Mouse (Mus musculus): ENCODE data around the gene Gbp5.
"Not testable (repeated sequence)": the region's sequence is repeated elsewhere in the genome, so short reads cannot be mapped to it uniquely, and the experiment has no call there.

Gene Gbp5

DNA sequence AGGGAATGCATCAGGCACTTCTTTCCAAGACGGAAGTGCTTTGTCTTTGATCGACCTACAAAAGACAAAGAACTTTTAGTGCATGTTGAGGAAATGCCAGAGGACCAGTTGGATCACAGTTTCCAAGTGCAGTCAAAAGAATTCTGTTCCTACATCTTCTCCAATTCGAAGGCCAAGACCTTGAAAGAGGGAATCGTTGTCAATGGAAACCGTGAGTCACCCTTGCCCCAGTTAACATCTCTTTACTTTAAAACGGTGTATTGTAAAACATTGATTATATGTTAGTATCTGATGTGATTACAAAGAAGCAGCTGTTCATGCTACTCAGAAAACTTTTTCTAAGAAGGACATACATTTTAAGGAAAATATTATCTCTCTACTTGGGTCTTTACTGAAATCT, 47.6 kb downstream of the Gbp5 start:
- in situ Hi-C loops (cut with MboI, MseI), result no loop called here

DNA sequence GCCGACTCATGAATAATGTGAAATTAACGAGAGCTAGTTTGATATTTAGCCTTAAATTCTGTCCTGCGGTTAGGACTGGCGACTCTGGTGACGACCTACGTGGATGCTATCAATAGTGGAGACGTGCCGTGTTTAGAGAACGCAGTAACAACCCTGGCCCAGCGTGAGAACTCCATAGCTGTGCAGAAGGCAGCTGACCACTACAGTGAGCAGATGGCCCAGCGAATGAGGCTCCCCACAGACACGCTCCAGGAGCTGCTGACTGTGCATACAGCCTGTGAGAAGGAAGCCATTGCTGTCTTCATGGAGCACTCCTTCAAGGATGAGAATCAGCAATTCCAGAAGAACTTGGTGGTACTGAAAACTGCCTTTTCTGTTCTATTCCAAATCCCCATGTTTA, 49.0 kb downstream of the Gbp5 start:
- in situ Hi-C loops (cut with MboI, MseI), result not testable (repeated sequence)

DNA sequence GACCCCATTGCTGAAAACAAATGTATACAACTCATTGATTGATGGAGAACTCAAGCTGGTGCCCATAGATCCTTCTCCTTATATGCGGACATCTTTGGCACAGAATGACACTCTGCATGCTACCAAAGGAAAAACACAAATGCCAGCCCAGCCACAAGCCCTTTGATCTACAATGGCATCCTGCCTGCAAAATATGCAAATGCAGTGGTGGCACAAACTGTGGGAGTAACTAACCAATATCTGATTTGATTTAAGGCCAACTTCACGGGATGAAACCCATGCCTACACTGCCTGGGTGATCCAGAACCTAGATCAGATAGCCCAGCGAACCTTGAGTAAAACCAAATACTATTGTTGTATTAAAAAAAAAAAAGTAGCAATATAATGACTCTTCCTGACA, 52.9 kb downstream of the Gbp5 start:
- in situ Hi-C loops (cut with MboI, MseI), result loop anchor here in 1 of 2 experiments (5.0 kb wide), 1 partner anchor 61 kb away; no protein-coding TSS in a partner anchor

DNA sequence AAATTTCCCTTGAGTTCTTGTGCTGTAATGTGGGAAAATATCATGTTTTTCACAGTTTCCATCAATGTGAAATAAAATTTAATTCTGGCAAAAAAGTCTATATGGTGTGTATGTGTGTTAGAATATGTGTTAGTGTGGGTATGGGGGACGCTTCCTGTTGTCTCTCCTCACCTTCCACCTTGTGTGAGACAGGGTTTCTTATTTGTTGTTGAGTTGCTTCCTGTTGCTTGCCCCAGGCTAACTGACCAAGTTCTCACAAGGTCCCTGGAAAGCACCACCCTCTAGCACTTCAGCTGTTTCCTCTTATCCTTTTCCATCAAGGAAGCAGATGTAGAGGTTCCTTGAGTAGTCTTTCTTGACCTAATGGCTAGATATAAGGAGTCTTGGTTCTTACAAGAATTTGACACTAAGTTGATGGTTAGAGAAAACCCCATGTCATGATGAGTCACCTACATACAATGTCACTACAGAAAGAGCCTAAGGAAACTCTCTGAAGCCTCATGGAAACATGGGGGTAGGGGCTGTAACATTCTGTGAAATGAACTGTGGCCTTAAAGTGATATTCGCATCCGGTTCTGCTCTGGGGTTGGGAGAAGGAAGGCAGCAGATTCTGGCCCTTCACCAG, 56.4 kb downstream of the Gbp5 start:
- in situ Hi-C loops (cut with MboI, MseI), result no loop called here

DNA sequence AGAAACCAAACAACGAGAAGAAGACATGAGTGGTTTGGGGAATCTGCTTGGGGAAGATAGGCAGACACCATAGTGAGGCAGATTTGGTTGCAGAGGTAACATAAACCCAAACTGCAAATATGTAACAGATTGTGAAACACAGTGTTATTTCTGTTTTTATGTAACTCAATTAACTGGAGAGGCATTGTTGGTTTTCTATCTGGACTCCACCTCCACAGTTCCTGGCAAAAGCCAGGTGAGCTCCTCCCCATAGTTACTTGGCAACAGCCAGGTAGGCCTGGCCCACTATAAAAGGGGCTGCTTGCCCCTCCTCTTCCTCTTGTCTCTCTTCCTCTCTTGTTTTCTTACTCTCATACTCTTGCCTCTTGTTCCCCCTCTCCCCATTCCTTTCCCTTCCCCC, 60.8 kb downstream of the Gbp5 start:
- in situ Hi-C loops (cut with MboI, MseI), result no loop called here

DNA sequence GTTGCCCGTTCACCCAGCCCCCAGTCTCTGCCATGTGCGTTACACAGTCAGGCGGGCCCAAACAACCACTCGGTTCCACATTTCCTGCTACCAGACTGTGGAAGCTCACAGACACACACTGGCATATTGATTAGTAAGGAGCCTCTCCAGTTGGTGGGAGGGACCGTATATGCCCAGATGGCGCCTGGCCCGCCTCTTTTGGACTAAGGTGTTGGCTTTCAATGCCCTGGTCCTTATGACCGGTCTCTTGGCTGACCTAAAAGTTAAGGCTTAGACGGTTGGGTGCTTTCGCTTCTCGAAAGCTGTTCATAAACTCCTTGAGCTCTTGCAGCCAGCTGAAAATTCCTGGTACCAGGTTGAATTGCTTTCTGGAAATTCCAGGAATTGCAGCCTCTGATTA, 61.8 kb downstream of the Gbp5 start:
- in situ Hi-C loops (cut with MboI, MseI), result no loop called here

DNA sequence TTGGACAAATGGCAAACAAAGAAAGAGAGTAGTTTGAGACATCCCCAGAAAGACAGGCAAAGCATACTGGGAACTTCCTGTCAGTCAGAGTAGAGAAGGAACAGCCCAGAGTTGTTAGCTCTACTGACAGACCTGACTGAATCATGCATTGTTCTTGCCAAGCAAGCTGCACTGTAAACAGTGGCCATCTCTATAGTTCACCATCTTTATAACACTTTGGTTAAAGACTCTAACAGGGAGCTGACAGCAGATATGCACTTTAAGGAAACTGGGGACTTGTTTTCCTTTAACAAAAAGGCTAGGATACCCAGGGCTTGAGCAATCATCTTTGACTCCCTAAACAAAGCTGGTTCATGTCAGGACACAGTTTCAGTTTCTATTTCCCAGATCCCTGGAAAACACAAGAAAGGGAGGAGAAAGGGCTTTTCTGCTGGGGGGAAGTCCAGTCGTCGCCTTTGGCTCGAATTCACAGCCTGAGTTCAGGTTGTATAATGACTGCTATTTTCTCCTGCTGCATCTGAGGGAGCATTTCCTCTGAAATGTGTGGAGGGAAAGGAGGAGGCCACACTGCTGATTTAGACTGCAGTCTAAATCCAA, 66.0 kb downstream of the Gbp5 start, which contains the start of gene Gbp3:
Gene Gbp3 (plus strand): TSS at position 395 of the 597 bp plus-strand sequence.
- in situ Hi-C loops (cut with MboI, MseI), result loop anchor here (5.0 kb wide), 2 partner anchors 53 to 67 kb away; partner anchors contain the start of gene Gbp5 (in 2 of the 2)

DNA sequence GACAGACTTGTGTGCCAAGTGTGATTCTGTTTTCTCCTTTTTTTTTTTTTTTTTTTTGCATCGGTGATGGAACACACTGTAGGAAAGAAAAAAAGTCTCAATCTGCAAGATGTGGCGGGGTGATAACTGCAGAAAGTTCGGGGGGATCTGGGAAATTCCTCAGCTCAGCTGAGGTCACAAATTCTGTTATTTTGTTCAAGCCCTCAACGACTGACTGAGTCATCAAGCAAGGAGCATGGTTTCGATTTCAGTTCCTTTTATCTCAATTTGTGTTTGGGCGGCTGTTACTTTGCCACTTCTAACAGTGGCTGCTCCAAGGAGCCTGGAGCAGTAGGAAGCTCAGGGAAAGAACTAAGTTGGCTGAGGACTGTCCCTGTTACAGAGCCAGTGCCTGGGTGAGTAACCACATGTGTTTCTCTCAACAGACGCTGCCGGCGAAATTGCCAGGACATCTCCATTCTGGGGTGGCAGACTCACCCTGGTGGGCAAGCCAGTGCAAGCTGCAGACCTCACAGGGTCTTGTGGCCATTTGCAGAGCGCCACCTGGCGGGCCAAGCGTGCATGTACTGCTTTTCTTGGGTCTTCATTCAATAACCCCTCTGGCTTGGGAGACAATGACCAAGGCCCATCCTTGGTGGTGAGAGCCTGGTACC, 66.6 kb downstream of the Gbp5 start:
- in situ Hi-C loops (cut with MboI, MseI), result loop anchor here (5.0 kb wide), 2 partner anchors 52 to 68 kb away; partner anchors contain the start of gene Gbp5 (in 2 of the 2)

DNA sequence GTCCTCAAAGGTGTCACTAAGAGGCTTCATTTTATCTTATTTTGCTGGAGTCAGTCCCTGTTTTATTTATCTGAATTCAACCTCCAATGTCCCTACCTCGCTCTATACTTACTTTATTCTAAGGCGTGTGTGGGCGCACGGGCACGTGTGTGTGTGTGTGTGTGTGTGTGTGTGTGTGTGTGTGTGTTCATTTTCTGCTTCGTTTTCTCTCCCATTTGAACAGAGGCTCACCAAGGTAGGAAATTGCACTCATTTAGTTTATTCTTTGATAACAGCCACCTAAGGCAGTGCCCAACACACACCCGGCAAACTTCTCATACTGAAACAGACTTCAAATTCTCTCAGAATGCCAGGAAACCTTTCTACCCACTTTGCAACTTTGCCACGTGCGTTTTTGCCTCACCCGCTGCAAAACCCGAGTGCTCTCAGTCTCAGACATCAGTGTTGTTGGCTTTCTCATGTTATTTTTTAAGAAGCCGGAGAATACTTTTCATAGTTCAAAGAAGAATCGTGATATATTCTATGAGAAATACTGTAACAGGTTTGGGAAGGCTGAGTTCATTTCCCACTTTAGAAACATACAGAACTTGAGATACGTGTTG, 67.4 kb downstream of the Gbp5 start:
- in situ Hi-C loops (cut with MboI, MseI), result loop anchor here (5.0 kb wide), 2 partner anchors 51 to 69 kb away; partner anchors contain the start of gene Gbp5 (in 2 of the 2)

DNA sequence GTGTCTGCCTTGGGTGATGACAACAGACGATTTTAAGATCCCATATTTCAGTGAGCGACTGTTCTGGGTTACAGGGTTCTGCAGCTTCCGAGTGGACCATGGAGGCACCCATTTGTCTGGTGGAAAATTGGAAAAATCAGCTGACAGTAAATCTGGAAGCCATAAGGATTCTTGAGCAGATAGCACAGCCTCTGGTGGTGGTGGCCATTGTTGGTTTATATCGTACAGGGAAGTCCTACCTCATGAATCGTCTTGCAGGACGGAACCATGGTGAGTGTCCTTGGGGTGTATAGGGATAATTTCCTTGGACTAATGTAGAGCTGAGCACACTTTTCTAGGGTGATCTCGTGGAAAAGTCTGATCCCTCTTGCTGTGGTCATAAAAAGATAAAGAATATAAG, 67.9 kb downstream of the Gbp5 start:
- in situ Hi-C loops (cut with MboI, MseI), result loop anchor here (5.0 kb wide), 2 partner anchors 51 to 69 kb away; partner anchors contain the start of gene Gbp5 (in 2 of the 2)

DNA sequence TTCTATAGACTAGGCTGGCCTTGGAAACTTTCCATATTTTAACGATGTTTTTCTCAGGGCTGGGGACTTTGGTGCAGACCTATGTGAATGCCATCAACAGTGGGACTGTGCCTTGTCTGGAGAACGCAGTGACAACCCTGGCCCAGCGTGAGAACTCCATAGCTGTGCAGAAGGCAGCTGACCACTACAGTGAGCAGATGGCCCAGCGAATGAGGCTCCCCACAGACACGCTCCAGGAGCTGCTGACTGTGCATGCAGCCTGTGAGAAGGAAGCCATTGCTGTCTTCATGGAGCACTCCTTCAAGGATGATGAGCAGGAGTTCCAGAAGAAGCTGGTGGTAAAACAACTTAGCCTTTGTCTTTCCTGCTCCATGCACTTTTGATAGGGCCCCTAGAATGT, 73.7 kb downstream of the Gbp5 start:
- in situ Hi-C loops (cut with MboI, MseI), result not testable (repeated sequence)

DNA sequence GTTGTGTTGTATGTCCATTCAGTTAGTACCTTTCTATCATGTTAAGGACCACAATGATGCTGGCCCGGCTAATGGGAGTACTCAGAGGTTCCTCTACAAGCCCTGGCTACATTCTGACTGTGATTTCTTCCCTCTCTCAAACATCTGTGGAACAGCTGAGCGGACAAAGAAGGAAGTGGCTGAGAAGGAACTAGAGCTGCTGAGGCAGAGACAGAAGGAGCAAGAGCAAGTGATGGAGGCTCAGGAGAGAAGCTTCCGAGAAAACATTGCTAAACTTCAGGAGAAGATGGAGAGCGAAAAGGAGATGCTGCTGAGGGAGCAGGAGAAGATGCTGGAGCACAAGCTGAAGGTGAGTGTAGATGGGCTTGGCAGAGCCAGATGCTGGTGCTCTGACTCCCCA, 77.0 kb downstream of the Gbp5 start:
- in situ Hi-C loops (cut with MboI, MseI), result no loop called here
